Mouse (Mus musculus): ENCODE measurements around the gene Acin1. TPM values are rescaled to one million over a fixed set of nuclear protein-coding genes. Genes with fewer than 3 reads are reported as not detected.
A peak's percentile ranks its signal among the peaks of the same experiment; 100 is the strongest.
"Not testable (repeated sequence)": the region's sequence is repeated elsewhere in the genome, so short reads cannot be mapped to it uniquely, and the experiment has no call there.

The Acin1 gene
- polyA plus RNA-seq, 1 experiment, result 77.3 TPM

- peaks cover 5% of the 10 kb centered on the region for H3K36me3 ChIP-seq (ENCODE audit: control insufficient read depth, insufficient read depth)
- TF ChIP-seq POLR2A (IDR thresholded peaks at IDR 0.05; ENCODE audit: insufficient read length, low read depth) (peak; percentile 77), TCF3 (IDR thresholded peaks at IDR 0.05; ENCODE audit: insufficient read length, low read depth) (no peak), SRF (IDR thresholded peaks at IDR 0.05; ENCODE audit: control insufficient read depth, insufficient read length, low read depth) (no peak), POLR2AphosphoS2 (IDR thresholded peaks at IDR 0.05; ENCODE audit: insufficient read length, low read depth) (peak; percentile 78), TCF12 (IDR thresholded peaks at IDR 0.05; ENCODE audit: insufficient read depth, poor library complexity, severe bottlenecking) (no peak), MAX (IDR thresholded peaks at IDR 0.05; ENCODE audit: low read depth) (no peak), E2F4 (IDR thresholded peaks at IDR 0.05; ENCODE audit: insufficient read depth) (no peak), MYOD1 (IDR thresholded peaks at IDR 0.05; ENCODE audit: control insufficient read depth in 1 of 3, insufficient read length in 2 of 3, low read depth in 2 of 3) (no peak)
- H3K27me3 ChIP-seq (ENCODE audit: control insufficient read depth, insufficient read depth, insufficient read length), result no peaks in the 10 kb centered on the region
- H3K4me3 ChIP-seq, result peak within 1 kb of the TSS; percentile 58
- H3K4me2 ChIP-seq (ENCODE audit: low read depth), result peak within 1 kb of the TSS; percentile 68
- no peak within 1 kb of the TSS for H3ac ChIP-seq (ENCODE audit: control insufficient read depth, insufficient read length)
- peaks cover 21% of the 10 kb centered on the region for H3K79me2 ChIP-seq (ENCODE audit: control insufficient read depth, insufficient read depth)
Measured at GRCm38 (mm10) chr14:54617897-54618365, 68.8 kb downstream of the Acin1 start, which contains the start of gene Psmb5. TSS of gene Psmb5 (minus strand) at chr14:54618022.

- peak overlapping the region; percentile 58 for H3K4me3 ChIP-seq
- H3K27me3 ChIP-seq (ENCODE audit: control insufficient read depth, insufficient read depth, insufficient read length), result no peaks in the 10 kb centered on the region
- H3ac ChIP-seq (ENCODE audit: control insufficient read depth, insufficient read length), result no peak overlapping the region
- H3K79me2 ChIP-seq (ENCODE audit: control insufficient read depth, insufficient read depth), result peaks cover 21% of the 10 kb centered on the region
- peak overlapping the region; percentile 65 for H3K4me2 ChIP-seq (ENCODE audit: low read depth)
- H3K36me3 ChIP-seq (ENCODE audit: control insufficient read depth, insufficient read depth), result peaks cover 10% of the 10 kb centered on the region
- TF ChIP-seq POLR2A (IDR thresholded peaks at IDR 0.05; ENCODE audit: insufficient read length, low read depth) (no peak), CEBPB (IDR thresholded peaks at IDR 0.05; ENCODE audit: insufficient read depth, poor library complexity, severe bottlenecking) (no peak), TCF3 (IDR thresholded peaks at IDR 0.05; ENCODE audit: insufficient read length, low read depth) (no peak), SRF (IDR thresholded peaks at IDR 0.05; ENCODE audit: control insufficient read depth, insufficient read length, low read depth) (no peak), TCF12 (IDR thresholded peaks at IDR 0.05; ENCODE audit: insufficient read depth, poor library complexity, severe bottlenecking) (no peak), POLR2AphosphoS2 (IDR thresholded peaks at IDR 0.05; ENCODE audit: insufficient read length, low read depth) (no peak), MYOD1 (IDR thresholded peaks at IDR 0.05; ENCODE audit: control insufficient read depth in 1 of 3, insufficient read length in 2 of 3, low read depth in 2 of 3) (no peak), MYOG (IDR thresholded peaks at IDR 0.05; ENCODE audit: control insufficient read depth in 1 of 3, insufficient read depth in 1 of 3, insufficient read length in 2 of 3, low read depth in 2 of 3) (no peak), E2F4 (IDR thresholded peaks at IDR 0.05; ENCODE audit: insufficient read depth) (no peak), MAX (IDR thresholded peaks at IDR 0.05; ENCODE audit: low read depth) (no peak), REST (IDR thresholded peaks at IDR 0.05; ENCODE audit: insufficient read depth, insufficient read length) (no peak), USF1 (IDR thresholded peaks at IDR 0.05; ENCODE audit: low read depth) (no peak)
Measured at GRCm38 (mm10) chr14:54617152-54617896, 69.4 kb downstream of the Acin1 start.

- H3K4me3 ChIP-seq, result peak overlapping the region; percentile 58
- no peaks in the 10 kb centered on the region for H3K27me3 ChIP-seq (ENCODE audit: control insufficient read depth, insufficient read depth, insufficient read length)
- H3K36me3 ChIP-seq (ENCODE audit: control insufficient read depth, insufficient read depth), result peaks cover 10% of the 10 kb centered on the region
- H3ac ChIP-seq (ENCODE audit: control insufficient read depth, insufficient read length), result no peak overlapping the region
- peak overlapping the region; percentile 65 for H3K4me2 ChIP-seq (ENCODE audit: low read depth)
- no peak for TF ChIP-seq POLR2A (IDR thresholded peaks at IDR 0.05; ENCODE audit: insufficient read length, low read depth)
- TF ChIP-seq CEBPB (IDR thresholded peaks at IDR 0.05; ENCODE audit: insufficient read depth, poor library complexity, severe bottlenecking), result no peak
- TF ChIP-seq USF1 (IDR thresholded peaks at IDR 0.05; ENCODE audit: low read depth), result no peak
- no peak for TF ChIP-seq TCF3 (IDR thresholded peaks at IDR 0.05; ENCODE audit: insufficient read length, low read depth)
- no peak for TF ChIP-seq MYOG (IDR thresholded peaks at IDR 0.05; ENCODE audit: control insufficient read depth in 1 of 3, insufficient read depth in 1 of 3, insufficient read length in 2 of 3, low read depth in 2 of 3)
- TF ChIP-seq TCF12 (IDR thresholded peaks at IDR 0.05; ENCODE audit: insufficient read depth, poor library complexity, severe bottlenecking), result no peak
- no peak for TF ChIP-seq REST (IDR thresholded peaks at IDR 0.05; ENCODE audit: insufficient read depth, insufficient read length)
- no peak for TF ChIP-seq SRF (IDR thresholded peaks at IDR 0.05; ENCODE audit: control insufficient read depth, insufficient read length, low read depth)
- no peak for TF ChIP-seq E2F4 (IDR thresholded peaks at IDR 0.05; ENCODE audit: insufficient read depth)
- no peak for TF ChIP-seq MYOD1 (IDR thresholded peaks at IDR 0.05; ENCODE audit: control insufficient read depth in 1 of 3, insufficient read length in 2 of 3, low read depth in 2 of 3)
- no peak for TF ChIP-seq POLR2AphosphoS2 (IDR thresholded peaks at IDR 0.05; ENCODE audit: insufficient read length, low read depth)
- TF ChIP-seq MAX (IDR thresholded peaks at IDR 0.05; ENCODE audit: low read depth), result no peak
- peaks cover 21% of the 10 kb centered on the region for H3K79me2 ChIP-seq (ENCODE audit: control insufficient read depth, insufficient read depth)
Measured at GRCm38 (mm10) chr14:54616226-54616825, 70.4 kb downstream of the Acin1 start.

GRCm38 (mm10) chr14:54614130-54614529, 72.6 kb downstream of the Acin1 start:
- peaks cover 15% of the 10 kb centered on the region for H3K36me3 ChIP-seq (ENCODE audit: control insufficient read depth, insufficient read depth)

More at GRCm38 (mm10) chr14:54614130-54614529, 72.6 kb downstream of the Acin1 start:
- peaks cover 21% of the 10 kb centered on the region for H3K79me2 ChIP-seq (ENCODE audit: control insufficient read depth, insufficient read depth)
- not testable (repeated sequence) for H3K4me3 ChIP-seq; H3K27me3 ChIP-seq (ENCODE audit: control insufficient read depth, insufficient read depth, insufficient read length); H3K4me2 ChIP-seq (ENCODE audit: low read depth); H3ac ChIP-seq (ENCODE audit: control insufficient read depth, insufficient read length)

All from myocyte (in vitro differentiated cells).